Mouse (Mus musculus): ENCODE measurements around the gene Acap3.

DNA sequence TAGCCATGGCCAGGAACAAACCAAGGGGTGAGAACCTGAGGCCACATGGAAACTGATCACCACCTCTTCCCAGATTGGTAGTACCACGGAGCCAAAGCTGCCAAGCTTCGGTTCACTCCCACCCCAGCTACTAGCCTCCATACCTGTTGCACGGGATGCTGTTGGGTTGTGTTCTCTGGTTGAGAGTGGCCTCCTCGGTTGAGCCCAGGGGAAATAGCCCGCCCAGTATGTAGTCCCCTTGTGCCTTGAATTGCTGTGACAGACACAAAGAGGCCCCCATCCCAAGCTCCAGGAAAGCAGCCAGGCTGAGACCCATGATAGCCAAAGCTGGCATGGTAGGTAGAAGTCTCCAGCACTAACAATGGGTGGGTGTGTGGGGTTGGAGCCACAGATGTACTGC lies 28.6 kb upstream of the Acap3 start, which contains the start of gene Tas1r3:
- TF ChIP-seq CTCF (IDR thresholded peaks at IDR 0.05; ENCODE audit: borderline replicate concordance, control insufficient read depth, extremely low read depth, insufficient read depth, low read length, poor library complexity) (no peak), POLR2A (IDR thresholded peaks at IDR 0.05; ENCODE audit: control insufficient read depth, extremely low read depth, insufficient read depth, low read length, poor library complexity) (no peak)
